Mouse (Mus musculus) intestine, embryonic 14.5 days (tissue): ENCODE measurements around the gene Cfdp1. TPM values are rescaled to one million over a fixed set of nuclear protein-coding genes. Genes with fewer than 3 reads are reported as not detected.
A peak's percentile ranks its signal among the peaks of the same experiment; 100 is the strongest.

Experiments used
- ATAC-seq: fragments of 200-750 bp; cut with Nextera tagmentation; replicated peaks from 2 replicates; pipeline ENCODE4 v1.8.0; 2017; ENCODE audit warnings: low read depth, moderate number of reproducible peaks, moderate TSS enrichment, moderate library complexity; ENCODE audit not compliant: low FRiP score, low TSS enrichment
- DNase-seq: peaks from one replicate; pipeline ENCODE4 v3.0.0-alpha.2; 2018; ENCODE audit warnings: low spot score
- H3K27ac ChIP-seq: fragments of 300-500 bp; sonication (generic); 2 replicates; pipeline ENCODE4 v1.5.1; 2014; ENCODE audit warnings: low read depth, mild to moderate bottlenecking, control low read depth
- H3K27me3 ChIP-seq: fragments of 300-500 bp; sonication (generic); replicated peaks from 2 replicates; pipeline ENCODE4 v1.6.1; 2014; ENCODE audit warnings: low read length, control low read depth; ENCODE audit not compliant: control insufficient read depth, insufficient read depth
- H3K36me3 ChIP-seq: fragments of 300-500 bp; sonication (generic); 2 replicates; pipeline ENCODE4 v1.6.1; 2014; ENCODE audit warnings: low read length, control low read depth; ENCODE audit not compliant: control insufficient read depth, insufficient read depth
- H3K4me1 ChIP-seq: fragments of 300-500 bp; sonication (generic); replicated peaks from 2 replicates; pipeline ENCODE4 v1.6.1; 2014; ENCODE audit warnings: low read length, control low read depth, mixed read lengths; ENCODE audit not compliant: control insufficient read depth, insufficient read depth
- H3K4me2 ChIP-seq: fragments of 300-500 bp; sonication (generic); 2 replicates; pipeline ENCODE4 v1.6.1; 2014; ENCODE audit warnings: low read length
- H3K4me3 ChIP-seq: fragments of 300-500 bp; sonication (generic); 2 replicates; pipeline ENCODE4 v1.5.1; 2014; ENCODE audit warnings: low read depth, low read length, control low read depth, mixed read lengths
- H3K9ac ChIP-seq: fragments of 300-500 bp; sonication (generic); 2 replicates; pipeline ENCODE4 v1.6.1; 2014; ENCODE audit warnings: mild to moderate bottlenecking, low read length
- H3K9me3 ChIP-seq: fragments of 300-500 bp; sonication (generic); 2 replicates; pipeline ENCODE4 v1.6.1; 2016; ENCODE audit warnings: low read length, control low read depth; ENCODE audit not compliant: control insufficient read depth
- WGBS: fragments of 180-500 bp; shearing (Covaris S2); extraction: QIAGEN DNeasy Blood & Tissue Kit; methylation state at CpG from one replicate; pipeline ENCODE4 v1.1.7; 2014; 5-methylcytosine and 5-hydroxymethylcytosine counted together
- polyA plus RNA-seq: library from polyadenylated mRNA; unstranded; fragments of >200 nt; fragmentation: Nextera tagmentation; extraction: Ambion mirVana; gene quantifications from 2 replicates; pipeline ENCODE4 v1.2.1, GENCODE M21; 2014

The Cfdp1 gene
- polyA plus RNA-seq, 1 experiment from 2014 or later: 166 TPM

DNA sequence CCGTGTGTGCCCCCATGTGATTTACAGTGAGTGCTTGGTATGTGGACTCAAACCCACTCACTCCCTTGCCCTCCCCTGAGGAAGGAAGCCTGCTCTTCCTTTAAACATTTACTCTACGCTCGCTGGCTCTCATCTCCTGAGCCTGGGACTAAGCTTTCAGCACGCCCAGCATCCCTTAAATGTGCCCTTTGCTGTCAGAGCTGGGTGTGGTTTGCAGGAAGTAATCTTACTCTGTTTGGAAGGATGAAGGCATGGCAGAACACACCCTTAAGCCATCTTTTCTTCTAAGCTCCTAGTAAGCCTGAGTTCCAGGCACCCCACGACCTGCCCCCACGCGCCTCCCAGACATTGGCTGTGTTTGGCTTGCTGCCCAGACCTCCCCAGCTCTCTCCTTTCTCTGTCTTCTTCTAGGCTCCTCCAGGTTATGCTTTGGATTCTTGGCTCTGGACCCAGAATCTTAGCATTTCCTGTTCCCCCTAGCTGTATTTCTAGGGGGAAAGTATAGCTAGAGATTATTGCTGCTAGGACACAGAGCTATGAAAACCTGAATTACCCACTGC is 34.1 kb upstream of the Cfdp1 start:
- Histone ChIP-seq H3K4me3 (no peak overlapping the region), H3K27me3 (peaks cover 29% of the 10 kb centered on the region), H3K36me3 (no peaks in the 10 kb centered on the region), H3K4me2 (peak overlapping the region; percentile 20; the same call in 1 of the 2 replicates), H3K4me1 (peaks cover 7% of the 10 kb centered on the region), H3K9ac (no peak overlapping the region), H3K27ac (no peak overlapping the region), H3K9me3 (no peaks in the 10 kb centered on the region)
- ATAC-seq (no peak), DNase-seq (no peak)
- WGBS: 14% methylated on average over 7 of the region's 7 CpGs

DNA sequence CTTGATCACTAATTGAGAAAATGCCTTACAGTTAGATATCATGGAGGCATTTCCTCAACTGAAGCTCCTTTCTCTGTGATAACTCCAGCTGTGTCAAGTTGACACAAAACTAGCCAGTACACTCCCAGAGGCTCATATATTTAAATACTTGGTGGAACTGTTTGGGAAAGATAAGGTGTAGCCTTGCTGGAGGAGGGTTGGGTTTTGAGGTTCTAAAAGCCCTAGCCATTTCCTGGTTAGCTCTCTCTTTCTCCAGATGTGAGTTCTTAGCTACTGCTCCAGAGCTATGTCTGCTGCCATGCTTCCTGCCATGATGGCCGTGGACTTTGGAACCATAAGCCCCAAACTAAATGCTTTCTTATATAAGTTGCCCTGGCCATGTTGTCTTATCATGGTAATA is 33.4 kb upstream of the Cfdp1 start:
- peaks cover 29% of the 10 kb centered on the region for H3K27me3 ChIP-seq
- no peaks in the 10 kb centered on the region for H3K9me3 ChIP-seq
- no peaks in the 10 kb centered on the region for H3K36me3 ChIP-seq
- no peak overlapping the region for H3K9ac ChIP-seq
- peaks cover 7% of the 10 kb centered on the region for H3K4me1 ChIP-seq
- ATAC-seq (no peak), DNase-seq (no peak)
- H3K4me2 ChIP-seq: no peak overlapping the region
- no peak overlapping the region for H3K4me3 ChIP-seq
- no peak overlapping the region for H3K27ac ChIP-seq
- WGBS: 88% methylated on average over 1 of the region's 1 CpGs

DNA sequence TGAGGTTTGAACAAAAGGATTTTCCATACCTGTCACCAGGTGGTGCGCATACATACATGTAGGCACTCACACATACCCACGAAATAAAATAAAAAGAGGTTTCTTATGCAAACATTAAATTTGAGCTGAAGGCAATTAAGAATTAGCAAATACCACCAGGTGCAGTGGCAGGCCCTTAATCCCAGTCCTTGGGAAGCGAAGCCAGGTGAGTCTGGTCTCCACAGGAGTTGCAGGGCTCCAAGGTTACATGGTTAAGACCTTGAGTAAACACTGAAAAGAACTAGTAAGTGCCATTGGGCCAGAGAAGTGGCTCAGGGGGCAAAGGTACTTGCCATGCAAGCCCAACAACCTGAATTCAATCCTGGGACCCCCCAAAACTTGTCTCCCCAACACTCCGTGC is 29.5 kb upstream of the Cfdp1 start:
- Histone ChIP-seq H3K27me3 (no peaks in the 10 kb centered on the region), H3K27ac (no peak overlapping the region), H3K36me3 (no peaks in the 10 kb centered on the region), H3K4me2 (no peak overlapping the region), H3K9me3 (no peaks in the 10 kb centered on the region), H3K4me3 (no peak overlapping the region), H3K9ac (no peak overlapping the region), H3K4me1 (no peaks in the 10 kb centered on the region; the same call in 1 of the 2 replicates)
- no peak for ATAC-seq
- no peak for DNase-seq
- WGBS: 83% methylated on average over 4 of the region's 4 CpGs

DNA sequence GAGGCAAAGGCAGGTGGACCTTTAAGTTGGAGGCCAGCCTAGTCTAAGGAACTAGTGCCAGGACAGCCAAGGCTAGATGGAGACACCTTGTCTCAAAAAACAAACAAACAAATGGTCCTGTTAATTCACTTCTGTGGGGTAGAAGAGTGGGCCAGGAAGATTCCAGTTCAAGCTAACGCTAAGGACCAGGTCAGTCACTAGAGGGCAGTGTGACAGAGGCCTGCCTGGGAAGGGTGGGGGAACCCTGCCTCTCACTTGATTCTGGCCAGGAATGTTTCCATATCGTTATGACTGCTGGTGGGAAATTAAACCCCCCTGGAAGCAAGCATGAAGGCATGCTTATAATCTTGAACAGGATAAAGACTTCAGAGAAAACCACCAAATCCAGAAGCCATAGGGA is 27.5 kb upstream of the Cfdp1 start:
- no peaks in the 10 kb centered on the region for H3K9me3 ChIP-seq
- ATAC-seq (no peak), DNase-seq (peak; percentile 75)
- no peaks in the 10 kb centered on the region for H3K27me3 ChIP-seq
- H3K27ac ChIP-seq: no peak overlapping the region
- no peaks in the 10 kb centered on the region for H3K36me3 ChIP-seq
- H3K4me1 ChIP-seq: no peaks in the 10 kb centered on the region
- no peak overlapping the region for H3K4me3 ChIP-seq
- WGBS: 3% methylated on average over 2 of the region's 2 CpGs
- H3K9ac ChIP-seq: no peak overlapping the region
- no peak overlapping the region for H3K4me2 ChIP-seq

DNA sequence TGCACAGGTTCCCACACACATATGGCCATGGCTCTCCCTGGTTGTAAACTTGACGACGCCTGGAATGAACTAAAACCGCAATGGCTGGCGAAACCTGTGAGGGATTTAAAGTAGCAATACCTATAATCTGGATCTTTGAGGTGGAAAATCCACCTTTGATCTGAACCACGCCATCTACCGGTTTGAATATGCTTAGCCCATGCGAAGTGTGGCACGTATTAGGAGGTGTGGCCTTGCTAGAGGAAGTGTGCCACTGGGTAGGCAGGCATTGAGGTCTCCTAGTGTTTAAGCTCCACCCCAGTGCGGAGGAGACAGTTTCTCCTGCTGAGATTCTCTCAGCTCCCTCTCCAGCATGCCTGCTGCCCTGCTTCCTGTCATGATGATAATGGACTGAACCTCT is 23.6 kb upstream of the Cfdp1 start:
- peaks cover 4% of the 10 kb centered on the region; the same call in 1 of the 2 replicates for H3K4me1 ChIP-seq
- no peaks in the 10 kb centered on the region for H3K9me3 ChIP-seq
- no peaks in the 10 kb centered on the region for H3K36me3 ChIP-seq
- H3K4me2 ChIP-seq: no peak overlapping the region
- H3K27me3 ChIP-seq: no peaks in the 10 kb centered on the region
- WGBS: 67% methylated on average over 9 of the region's 9 CpGs
- DNase-seq (no peak), ATAC-seq (no peak)
- H3K27ac ChIP-seq: no peak overlapping the region
- no peak overlapping the region for H3K4me3 ChIP-seq
- H3K9ac ChIP-seq: no peak overlapping the region

DNA sequence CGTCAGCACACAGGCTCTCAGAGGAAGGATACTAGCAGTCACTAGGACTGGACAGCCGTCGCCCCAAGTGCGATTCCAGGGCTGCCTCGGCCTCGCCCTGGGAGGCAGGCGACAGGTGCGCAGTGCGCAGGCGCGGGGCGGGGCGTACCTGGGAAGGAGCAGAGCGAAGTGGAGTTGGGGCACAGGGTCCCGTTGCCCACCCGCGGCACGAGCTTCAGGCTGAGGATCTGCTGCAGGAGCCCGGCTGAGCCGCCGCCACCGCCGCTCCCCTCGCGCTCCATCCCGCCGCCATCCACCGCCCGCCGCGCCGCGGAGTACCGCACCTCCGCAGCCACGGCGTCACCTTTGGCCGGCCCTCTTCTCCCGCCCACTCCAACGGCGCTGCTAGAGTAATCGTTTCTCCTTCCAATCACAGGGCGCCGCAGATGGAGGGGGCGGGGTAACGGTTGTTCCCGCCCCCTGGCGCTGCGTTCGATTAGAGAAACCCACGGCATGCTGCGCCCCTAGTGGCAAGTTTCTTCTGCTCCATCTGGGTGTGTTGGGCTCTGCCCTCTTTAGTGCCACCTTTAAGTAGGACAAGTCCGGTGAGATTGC is 22.4 kb upstream of the Cfdp1 start, which contains the start of gene Tmem170:
Tmem170 (minus strand) TSS at position 396 of the 594 bp plus-strand sequence.
- DNase-seq (peak; percentile 99), ATAC-seq (peak; percentile 97)
- no peaks in the 10 kb centered on the region for H3K27me3 ChIP-seq
- peak within 1 kb of the TSS; percentile 59 for H3K9ac ChIP-seq
- H3K27ac ChIP-seq: peak within 1 kb of the TSS; percentile 65
- peak within 1 kb of the TSS; percentile 77 for H3K4me3 ChIP-seq
- no peaks in the 10 kb centered on the region for H3K9me3 ChIP-seq
- H3K4me2 ChIP-seq: peak within 1 kb of the TSS; percentile 72
- peaks cover 4% of the 10 kb centered on the region; the same call in 1 of the 2 replicates for H3K4me1 ChIP-seq
- no peaks in the 10 kb centered on the region for H3K36me3 ChIP-seq
- WGBS: under 1% methylated on average over 30 of the region's 53 CpGs

DNA sequence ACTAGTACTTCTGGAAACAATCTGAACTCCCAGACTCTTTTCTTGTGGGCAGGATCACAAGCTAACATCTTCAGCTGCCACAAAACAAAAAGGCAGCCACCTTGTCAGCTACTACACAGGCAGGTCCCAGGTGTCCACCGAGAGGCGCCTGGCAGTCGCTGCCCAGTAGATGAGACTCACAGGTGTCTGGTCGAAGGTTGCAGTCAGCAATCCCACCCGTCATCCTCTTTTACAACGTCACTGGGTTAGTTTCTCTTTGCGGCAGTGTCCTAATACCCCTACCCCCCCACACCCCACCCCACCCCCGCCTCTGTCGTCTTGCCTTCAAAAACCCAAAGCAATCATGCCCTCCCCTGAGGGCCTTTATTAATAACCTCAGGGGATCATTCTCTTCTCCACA is 21.7 kb upstream of the Cfdp1 start:
- peak; percentile 58 for DNase-seq
- Histone ChIP-seq H3K9me3 (no peaks in the 10 kb centered on the region), H3K4me1 (peaks cover 4% of the 10 kb centered on the region; the same call in 1 of the 2 replicates), H3K36me3 (no peaks in the 10 kb centered on the region), H3K27me3 (no peaks in the 10 kb centered on the region), H3K9ac (peak overlapping the region; percentile 59), H3K4me3 (peak overlapping the region; percentile 77), H3K4me2 (peak overlapping the region; percentile 72), H3K27ac (peak overlapping the region; percentile 65; the same call in 1 of the 2 replicates)
- WGBS: 15% methylated on average over 9 of the region's 9 CpGs
- peak; percentile 1; the same call in 1 of the 2 replicates for ATAC-seq

DNA sequence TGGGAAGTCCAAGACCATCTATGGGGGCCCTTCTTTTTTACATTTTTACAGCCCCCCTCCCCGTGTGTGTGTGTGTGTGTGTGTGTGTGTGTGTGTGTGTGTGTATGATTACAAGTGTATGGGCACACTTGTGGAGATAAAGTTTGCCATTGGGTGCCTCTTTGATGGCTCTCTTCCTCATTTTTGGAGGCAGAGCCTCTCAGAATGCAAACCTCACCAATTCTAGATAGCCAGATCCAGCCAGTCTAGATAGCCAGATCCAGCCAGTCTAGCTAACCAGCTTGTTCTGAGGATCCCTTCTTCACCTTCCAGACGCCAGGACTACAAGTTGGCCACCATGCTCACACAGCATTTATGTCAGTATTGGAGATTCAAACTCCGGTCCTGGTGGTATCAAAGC is 17.2 kb upstream of the Cfdp1 start:
- no peak for DNase-seq
- Histone ChIP-seq H3K4me2 (no peak overlapping the region), H3K36me3 (peaks cover under 1% of the 10 kb centered on the region; the same call in 1 of the 2 replicates), H3K9ac (no peak overlapping the region), H3K4me3 (no peak overlapping the region), H3K9me3 (no peaks in the 10 kb centered on the region), H3K4me1 (peaks cover 4% of the 10 kb centered on the region; the same call in 1 of the 2 replicates), H3K27me3 (no peaks in the 10 kb centered on the region), H3K27ac (no peak overlapping the region)
- no peak for ATAC-seq
- 82% methylated on average over 3 of the region's 3 CpGs for whole genome bisulfite sequencing

DNA sequence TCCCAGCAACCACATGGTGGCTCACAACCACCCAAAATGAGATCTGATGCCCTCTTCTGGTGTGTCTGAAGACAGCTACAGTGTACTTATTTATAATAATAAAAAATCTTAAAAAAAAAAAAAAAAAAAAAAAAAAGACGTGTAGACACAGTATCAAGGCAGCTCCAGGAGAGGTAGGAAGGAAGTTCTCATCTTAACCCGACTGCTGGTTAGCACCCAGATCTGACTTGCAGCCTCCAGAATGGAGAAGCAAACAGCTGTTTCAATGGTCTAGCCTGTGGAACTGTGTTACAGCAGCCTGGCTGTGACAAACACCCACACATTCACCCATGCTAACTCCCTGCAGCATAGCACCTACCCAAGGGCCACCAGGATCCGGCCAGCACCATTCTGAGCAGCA is 16.3 kb upstream of the Cfdp1 start:
- no peak for ATAC-seq
- peaks cover under 1% of the 10 kb centered on the region; the same call in 1 of the 2 replicates for H3K4me1 ChIP-seq
- no peak overlapping the region for H3K9ac ChIP-seq
- H3K4me3 ChIP-seq: no peak overlapping the region
- H3K27me3 ChIP-seq: no peaks in the 10 kb centered on the region
- WGBS: 88% methylated on average over 3 of the region's 3 CpGs
- no peak overlapping the region for H3K4me2 ChIP-seq
- no peaks in the 10 kb centered on the region for H3K9me3 ChIP-seq
- no peak overlapping the region for H3K27ac ChIP-seq
- no peak for DNase-seq
- peaks cover 9% of the 10 kb centered on the region for H3K36me3 ChIP-seq
